Mouse (Mus musculus): ENCODE results near the gene Cavin1. TPM values are rescaled to one million over a fixed set of nuclear protein-coding genes. Genes with fewer than 3 reads are reported as not detected.

Cavin1 gene
- total and polyA plus RNA-seq, 3 experiments: 3.4 to 9.0 TPM; not detected in 1

DNA sequence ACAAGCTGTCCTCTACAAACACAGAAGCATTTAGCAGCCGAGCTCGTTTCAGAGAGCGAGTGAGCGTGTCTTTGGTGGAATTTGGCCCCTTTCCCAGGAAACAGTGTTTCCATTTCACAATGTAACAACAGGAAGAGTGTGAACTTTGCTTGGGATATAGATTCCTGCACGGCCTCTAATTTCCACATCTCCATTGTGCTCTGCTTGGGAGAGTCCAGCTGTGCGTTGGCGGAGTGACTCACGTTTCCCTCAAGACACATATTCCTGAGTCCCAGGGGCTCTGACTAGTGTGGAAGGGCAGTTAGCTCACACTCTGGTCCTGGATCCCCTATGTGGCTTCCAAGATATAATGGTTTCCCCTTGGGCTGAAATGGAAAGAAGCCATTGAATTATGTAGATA, 9.2 kb upstream of the Cavin1 start:
- H3K9ac ChIP-seq (ENCODE audit: control insufficient read depth, low read depth, low read length, poor library complexity, severe bottlenecking): no peak overlapping the region
- DNase-seq (ENCODE audit: low read depth, low spot score): no peak
- TF ChIP-seq ZMIZ1 (IDR thresholded peaks at IDR 0.05; ENCODE audit: low read depth, low read length) (no peak), CTCF (IDR thresholded peaks at IDR 0.05 in 2 of 3, conservative IDR thresholded peaks at IDR 0.05 in 1 of 3; ENCODE audit: control insufficient read depth in 1 of 3, insufficient read depth in 1 of 3, low read depth in 2 of 3, low read length in 3 of 3, poor library complexity in 1 of 3, severe bottlenecking in 1 of 3) (no peak), JUND (IDR thresholded peaks at IDR 0.05; ENCODE audit: low read depth, low read length) (no peak), SIN3A (IDR thresholded peaks at IDR 0.05; ENCODE audit: low read length) (no peak), SMC3 (IDR thresholded peaks at IDR 0.05; ENCODE audit: low read depth, low read length) (no peak), GATA1 (IDR thresholded peaks at IDR 0.05; ENCODE audit: low read depth, low read length) (no peak), TCF12 (IDR thresholded peaks at IDR 0.05; ENCODE audit: low read depth, low read length) (no peak), MXI1 (IDR thresholded peaks at IDR 0.05; ENCODE audit: low read depth, low read length) (no peak), USF2 (IDR thresholded peaks at IDR 0.05; ENCODE audit: borderline replicate concordance in 1 of 2, insufficient read depth in 1 of 2, low read depth in 1 of 2, low read length in 2 of 2) (no peak), ZC3H11A (IDR thresholded peaks at IDR 0.05; ENCODE audit: low read depth, low read length) (no peak), MAX (IDR thresholded peaks at IDR 0.05; ENCODE audit: low read length) (no peak), HCFC1 (IDR thresholded peaks at IDR 0.05; ENCODE audit: low read depth, low read length) (no peak)
- H3K4me1 ChIP-seq (ENCODE audit: control insufficient read depth in 1 of 2, insufficient read depth in 2 of 2, low read length in 2 of 2): peaks cover 4 to 11% of the 10 kb centered on the region in 2 experiments; a peak in 3 of 4 replicates
- peaks cover 8 to 10% of the 10 kb centered on the region in 2 experiments; a peak in 3 of 4 replicates for H3K27me3 ChIP-seq (ENCODE audit: control insufficient read depth in 1 of 2, insufficient read depth in 2 of 2, low read length in 2 of 2)
- no peak overlapping the region for H3K4me3 ChIP-seq (ENCODE audit: control insufficient read depth in 1 of 2, insufficient read depth in 1 of 2, low read depth in 2 of 2, low read length in 2 of 2)
- H3K27ac ChIP-seq (ENCODE audit: control insufficient read depth, low read depth, low read length): no peak overlapping the region
- peaks cover 0 to 4% of the 10 kb centered on the region in 2 experiments; a peak in 1 of 4 replicates for H3K36me3 ChIP-seq (ENCODE audit: control insufficient read depth in 1 of 2, insufficient read depth in 2 of 2, low read length in 2 of 2)
- H3K79me2 ChIP-seq (ENCODE audit: control insufficient read depth, insufficient read depth, low read length, poor library complexity): no peaks in the 10 kb centered on the region
- H3K9me3 ChIP-seq (replicated peaks; ENCODE audit: insufficient read depth, low read length): no peaks in the 10 kb centered on the region

DNA sequence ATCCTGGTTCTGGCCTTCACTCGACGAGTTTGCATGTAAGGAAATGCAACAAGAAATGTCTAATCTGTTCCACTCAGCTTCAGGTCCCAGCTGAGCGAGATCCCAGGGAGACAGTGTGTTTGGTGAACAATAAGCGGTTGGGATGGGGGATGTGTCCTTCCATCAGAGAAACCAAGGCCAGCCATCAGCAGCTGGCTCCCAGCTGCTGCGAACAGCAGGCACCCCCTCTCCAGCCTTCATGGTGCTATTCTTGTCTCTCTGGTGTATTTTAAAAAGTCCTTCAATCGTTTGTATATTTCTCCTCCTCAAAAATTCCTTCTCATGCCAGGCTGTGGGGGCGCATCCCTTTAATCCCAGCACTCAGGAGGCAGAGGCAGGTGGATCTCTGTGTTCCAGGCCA, 4.6 kb upstream of the Cavin1 start:
- TF ChIP-seq JUND (IDR thresholded peaks at IDR 0.05; ENCODE audit: low read depth, low read length) (no peak), SIN3A (IDR thresholded peaks at IDR 0.05; ENCODE audit: low read length) (no peak), MAX (IDR thresholded peaks at IDR 0.05; ENCODE audit: low read length) (no peak), UBTF (IDR thresholded peaks at IDR 0.05; ENCODE audit: borderline replicate concordance, insufficient read depth, low read depth, low read length) (no peak), CHD1 (IDR thresholded peaks at IDR 0.05; ENCODE audit: low read depth, low read length) (no peak), BHLHE40 (IDR thresholded peaks at IDR 0.05; ENCODE audit: borderline replicate concordance, low read depth, low read length) (no peak), ZNF384 (IDR thresholded peaks at IDR 0.05; ENCODE audit: low read depth, low read length) (no peak), TAL1 (IDR thresholded peaks at IDR 0.05; ENCODE audit: low read length) (no peak), NELFE (IDR thresholded peaks at IDR 0.05; ENCODE audit: low read depth, low read length) (no peak), USF2 (IDR thresholded peaks at IDR 0.05; ENCODE audit: borderline replicate concordance in 1 of 2, insufficient read depth in 1 of 2, low read depth in 1 of 2, low read length in 2 of 2) (no peak), MAFK (IDR thresholded peaks at IDR 0.05; ENCODE audit: borderline replicate concordance, low read depth, low read length) (no peak), NRF1 (IDR thresholded peaks at IDR 0.05; ENCODE audit: insufficient read depth, low read depth, low read length, poor library complexity, severe bottlenecking) (no peak)
- H3K27ac ChIP-seq (ENCODE audit: control insufficient read depth, low read depth, low read length): no peak overlapping the region
- H3K36me3 ChIP-seq (ENCODE audit: control insufficient read depth in 1 of 2, insufficient read depth in 2 of 2, low read length in 2 of 2): no peaks in the 10 kb centered on the region
- H3K9me3 ChIP-seq (replicated peaks; ENCODE audit: insufficient read depth, low read length): no peaks in the 10 kb centered on the region
- no peaks in the 10 kb centered on the region for H3K4me1 ChIP-seq (ENCODE audit: control insufficient read depth in 1 of 2, insufficient read depth in 2 of 2, low read length in 2 of 2)
- H3K9ac ChIP-seq (ENCODE audit: control insufficient read depth, low read depth, low read length, poor library complexity, severe bottlenecking): no peak overlapping the region
- H3K79me2 ChIP-seq (ENCODE audit: control insufficient read depth, insufficient read depth, low read length, poor library complexity): no peaks in the 10 kb centered on the region
- H3K27me3 ChIP-seq (ENCODE audit: control insufficient read depth in 1 of 2, insufficient read depth in 2 of 2, low read length in 2 of 2): peaks cover 8 to 9% of the 10 kb centered on the region in 2 experiments
- no peak for DNase-seq (ENCODE audit: low read depth, low spot score)
- H3K4me3 ChIP-seq (ENCODE audit: control insufficient read depth in 1 of 2, insufficient read depth in 1 of 2, low read depth in 2 of 2, low read length in 2 of 2): no peak overlapping the region
